Comparison of ENCODE assay signal across 9 mouse cellular contexts in the genomic region with DNA sequence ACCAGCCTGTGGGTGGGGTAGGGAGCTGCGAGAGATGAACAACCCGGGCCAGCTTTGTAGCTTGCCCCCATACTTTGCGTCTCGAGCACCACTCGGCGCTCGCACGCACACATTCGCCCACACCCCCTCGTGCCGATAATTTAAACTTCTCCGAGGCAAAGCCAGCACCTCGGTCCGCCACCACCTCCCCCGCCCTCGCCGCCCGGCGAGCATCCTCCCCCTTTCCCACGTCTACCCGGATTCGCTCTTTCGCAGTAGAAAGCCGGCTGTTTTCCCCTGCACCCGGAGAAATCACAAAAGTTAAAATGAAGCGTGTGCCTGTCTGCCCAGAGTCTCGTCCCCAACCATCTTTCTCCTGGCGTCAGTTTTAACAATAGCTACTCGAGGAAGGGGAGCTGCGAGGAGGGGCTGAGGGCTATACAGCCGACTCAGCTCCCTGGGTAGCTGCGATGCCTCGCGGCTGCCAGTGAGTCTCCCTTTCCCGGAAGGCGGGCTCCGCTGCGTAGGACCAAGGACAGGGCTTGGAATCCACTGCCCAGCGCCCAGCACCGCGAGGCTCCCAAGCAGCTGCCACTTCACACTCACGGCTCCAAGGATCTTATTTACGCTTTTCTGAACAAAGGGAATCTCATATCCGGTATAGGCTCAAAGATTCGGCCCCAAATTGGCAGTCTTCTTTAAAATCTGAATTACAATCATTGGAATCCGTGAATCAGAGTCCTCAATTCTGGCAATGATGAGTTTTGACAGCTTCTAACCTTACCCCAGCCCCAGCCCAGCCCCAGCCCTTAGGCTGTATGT. TPM values are rescaled to one million over a fixed set of nuclear protein-coding genes. Genes with fewer than 3 reads are reported as not detected.
A peak's percentile ranks its signal among the peaks of the same experiment; 100 is the strongest.
DNase-seq lines count a peak whose midpoint lies in the region; ATAC-seq lines count a peak whose summit lies in the region.
"Had no signal": no experiment of that assay in that cellular context is flagged by ENCODE, and none has a peak within 500 bp of the region (broad histone marks: within the 10 kb centered on the region; RNA-seq: fewer than 3 reads in every experiment).

No protein-coding gene starts in this region.

- H3K9ac ChIP-seq in kidney, embryonic 14.5 days (ENCODE audit: low read depth, low read length): peak overlapping the region; percentile 4; the same call in 1 of the 2 replicates
- H3K9ac ChIP-seq in embryonic facial prominence, embryonic 13.5 days: peak overlapping the region; percentile 54; the same call in 1 of the 2 replicates
- peak overlapping the region; percentile 83 for H3K9ac ChIP-seq in hindbrain, embryonic 15.5 days
- no peak overlapping the region for H3K9ac ChIP-seq in stomach, embryonic 14.5 days (replicated peaks; ENCODE audit: low read depth, low read length)

- WGBS in kidney, embryonic 14.5 days: under 1% methylated on average over 46 of the region's 46 CpGs
- WGBS in embryonic facial prominence, embryonic 13.5 days: under 1% methylated on average over 46 of the region's 46 CpGs
- under 1% methylated on average over 46 of the region's 46 CpGs for WGBS in hindbrain, embryonic 15.5 days
- under 1% methylated on average over 46 of the region's 46 CpGs for WGBS in stomach, embryonic 14.5 days

- H3K9me3 ChIP-seq in kidney, embryonic 14.5 days (ENCODE audit: control insufficient read depth, low read length): no peaks in the 10 kb centered on the region
- no peaks in the 10 kb centered on the region for H3K9me3 ChIP-seq in embryonic facial prominence, embryonic 13.5 days
- no peaks in the 10 kb centered on the region for H3K9me3 ChIP-seq in hindbrain, embryonic 15.5 days
- H3K9me3 ChIP-seq in stomach, embryonic 14.5 days (ENCODE audit: control insufficient read depth, low read depth, low read length): no peaks in the 10 kb centered on the region

- DNase-seq in kidney, adult 9 months: no peak
- DNase-seq in adrenal gland, postnatal 10 days: peak; percentile 74
- peak; percentile 31 for DNase-seq in lung, postnatal 10 days
- no peak for DNase-seq in layer of hippocampus, adult 8-10 months (ENCODE audit: low spot score in 2 of 2)

- H3K27ac ChIP-seq in kidney, embryonic 14.5 days (ENCODE audit: low read depth, low read length): no peak overlapping the region
- H3K27ac ChIP-seq in embryonic facial prominence, embryonic 13.5 days: no peak overlapping the region
- peak overlapping the region; percentile 95 for H3K27ac ChIP-seq in hindbrain, embryonic 15.5 days (replicated peaks)
- no peak overlapping the region for H3K27ac ChIP-seq in stomach, embryonic 14.5 days (ENCODE audit: low read length)

- H3K4me3 ChIP-seq in kidney, embryonic 14.5 days (ENCODE audit: low read length): peak overlapping the region; percentile 48
- peak overlapping the region; percentile 52 for H3K4me3 ChIP-seq in embryonic facial prominence, embryonic 13.5 days
- peak overlapping the region; percentile 89 for H3K4me3 ChIP-seq in hindbrain, embryonic 15.5 days
- peak overlapping the region; percentile 40 for H3K4me3 ChIP-seq in stomach, embryonic 14.5 days (ENCODE audit: low read depth, low read length)

- H3K27me3 ChIP-seq in kidney, embryonic 14.5 days (ENCODE audit: control insufficient read depth, insufficient read depth, low read length): peaks cover 56% of the 10 kb centered on the region
- H3K27me3 ChIP-seq in embryonic facial prominence, embryonic 13.5 days: peaks cover 64% of the 10 kb centered on the region
- no peaks in the 10 kb centered on the region for H3K27me3 ChIP-seq in hindbrain, embryonic 15.5 days
- H3K27me3 ChIP-seq in stomach, embryonic 14.5 days (ENCODE audit: control insufficient read depth, insufficient read depth, low read length): peaks cover 29% of the 10 kb centered on the region

- H3K4me2 ChIP-seq in kidney, embryonic 14.5 days (replicated peaks; ENCODE audit: low read depth, low read length): peak overlapping the region; percentile 73
- peak overlapping the region; percentile 81 for H3K4me2 ChIP-seq in embryonic facial prominence, embryonic 13.5 days
- H3K4me2 ChIP-seq in hindbrain, embryonic 15.5 days: peak overlapping the region; percentile 93
- peak overlapping the region; percentile 52 for H3K4me2 ChIP-seq in stomach, embryonic 14.5 days (replicated peaks; ENCODE audit: low read depth, low read length)

- H3K4me1 ChIP-seq in kidney, embryonic 14.5 days (ENCODE audit: control insufficient read depth, insufficient read depth, low read length): peaks cover 13% of the 10 kb centered on the region; the same call in 1 of the 2 replicates
- H3K4me1 ChIP-seq in embryonic facial prominence, embryonic 13.5 days: peaks cover 29% of the 10 kb centered on the region
- peaks cover 28% of the 10 kb centered on the region for H3K4me1 ChIP-seq in hindbrain, embryonic 15.5 days (replicated peaks)
- H3K4me1 ChIP-seq in stomach, embryonic 14.5 days (ENCODE audit: control insufficient read depth, insufficient read depth, low read length): no peaks in the 10 kb centered on the region; the same call in 1 of the 2 replicates

- H3K36me3 ChIP-seq in kidney, embryonic 14.5 days (ENCODE audit: control insufficient read depth, insufficient read depth, low read length): no peaks in the 10 kb centered on the region
- no peaks in the 10 kb centered on the region for H3K36me3 ChIP-seq in embryonic facial prominence, embryonic 13.5 days
- no peaks in the 10 kb centered on the region for H3K36me3 ChIP-seq in hindbrain, embryonic 15.5 days
- no peaks in the 10 kb centered on the region for H3K36me3 ChIP-seq in stomach, embryonic 14.5 days (ENCODE audit: control insufficient read depth, insufficient read depth, low read length)

- ATAC-seq in kidney, embryonic 14.5 days (ENCODE audit: low FRiP score, low TSS enrichment): peak; percentile 36; the same call in 1 of the 2 replicates
- no peak for ATAC-seq in embryonic facial prominence, embryonic 13.5 days (ENCODE audit: insufficient number of reproducible peaks, insufficient read depth, low FRiP score, low TSS enrichment, low read depth)
- ATAC-seq in hindbrain, embryonic 15.5 days (ENCODE audit: low FRiP score, low read depth): no peak
- no peak for ATAC-seq in stomach, embryonic 14.5 days (ENCODE audit: insufficient number of reproducible peaks, insufficient read depth, low FRiP score, low read depth)

RNA-seq across cellular contexts. Expression of gene Elavl2, which starts 25.8 kb away (rescaled TPM):
- 2.7 and 3.7 TPM in 2 replicates for polyA plus RNA-seq in kidney, embryonic 14.5 days (2014; fragmentation: Nextera tagmentation; extraction: Ambion mirVana)
- 10 to 100 TPM in 1 of 2 experiments, 1 to 10 TPM in 1; 7.0 to 15.3 TPM for total RNA-seq in adrenal gland, postnatal 10 days (2021)
- polyA plus RNA-seq in embryonic facial prominence, embryonic 13.5 days (2015; fragmentation: Nextera tagmentation; extraction: Ambion mirVana): 4.6 and 6.1 TPM in 2 replicates
- polyA plus RNA-seq in hindbrain, embryonic 15.5 days (2015; fragmentation: Nextera tagmentation; extraction: Ambion mirVana): 141 and 143 TPM in 2 replicates
- polyA plus RNA-seq in stomach, embryonic 14.5 days (2014; fragmentation: Nextera tagmentation; extraction: Ambion mirVana): 7.2 and 8.3 TPM in 2 replicates
- 100 to 1,000 TPM in 2 of 4 experiments, 10 to 100 TPM in 2; 80.9 to 119 (median 104) TPM for total RNA-seq in layer of hippocampus, adult 8-10 months (2022)
- total RNA-seq: MEL had no signal

Comparison
In these comparisons a context has a peak if more than half of its experiments do, and no peak if none do; other contexts are left out.
1. DNase-seq: peak in adrenal gland, postnatal 10 days (single experiment) and lung, postnatal 10 days (single experiment); none in kidney, adult 9 months (single experiment) and layer of hippocampus, adult 8-10 months (0 of 2).
2. RNA of gene Elavl2, which starts 25.8 kb away (polyA plus RNA-seq): 141 to 143 TPM in hindbrain, embryonic 15.5 days; 7.2 to 8.3 TPM in stomach, embryonic 14.5 days, 4.6 to 6.1 TPM in embryonic facial prominence, embryonic 13.5 days and 2.7 to 3.7 TPM in kidney, embryonic 14.5 days; every median in the first group is over 10 times any median in the second.
3. Peak in every context shown above with its lines, with median percentiles within 50 percentile points of each other: H3K4me2 ChIP-seq and H3K4me3 ChIP-seq.